Mouse (Mus musculus) lung, adult 2 months (tissue): ENCODE measurements around the gene Eid2b.

ENCODE experiments used
- CTCF ChIP-seq: fragments of 200-500 bp; IDR thresholded peaks from 2 replicates; pipeline ENCODE4 v1.5.1; 2011; ENCODE audit warnings: mild to moderate bottlenecking, low read length, control low read depth; ENCODE audit not compliant: insufficient read depth
- POLR2A ChIP-seq: fragments of 200-500 bp; IDR thresholded peaks from 2 replicates; pipeline ENCODE4 v1.6.1; 2011; ENCODE audit warnings: low read depth, mild to moderate bottlenecking, control low read depth, low read length, borderline replicate concordance; ENCODE audit errors: extremely low read depth

DNA sequence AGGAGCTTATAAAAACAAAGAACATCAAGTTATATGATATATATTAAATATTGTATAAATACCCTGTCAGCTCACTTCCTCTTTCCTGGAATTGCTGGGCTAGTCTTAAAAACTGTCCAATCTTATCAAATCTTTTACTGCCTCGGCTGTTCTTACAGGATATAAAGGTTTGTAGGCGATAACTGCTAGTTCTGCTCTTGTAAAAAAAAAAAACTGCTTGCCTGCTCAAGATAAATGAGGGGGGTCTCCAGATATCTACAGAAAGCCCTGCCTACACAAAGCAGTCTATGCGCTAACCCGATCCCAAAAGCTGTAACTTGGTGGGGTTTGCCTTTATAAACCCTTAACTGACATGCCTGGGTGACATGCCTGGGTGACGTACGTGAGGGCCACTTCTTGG lies 22.9 kb upstream of the Eid2b start:
- TF ChIP-seq POLR2A: no peak
- no peak for TF ChIP-seq CTCF
